Mouse (Mus musculus): Measurements from ENCODE around the gene Ube2cbp. TPM values are rescaled to one million over a fixed set of nuclear protein-coding genes. Genes with fewer than 3 reads are reported as not detected.

Gene Ube2cbp
- polyA plus RNA-seq, 1 experiment from 2014 or later = 4.1 TPM

DNA sequence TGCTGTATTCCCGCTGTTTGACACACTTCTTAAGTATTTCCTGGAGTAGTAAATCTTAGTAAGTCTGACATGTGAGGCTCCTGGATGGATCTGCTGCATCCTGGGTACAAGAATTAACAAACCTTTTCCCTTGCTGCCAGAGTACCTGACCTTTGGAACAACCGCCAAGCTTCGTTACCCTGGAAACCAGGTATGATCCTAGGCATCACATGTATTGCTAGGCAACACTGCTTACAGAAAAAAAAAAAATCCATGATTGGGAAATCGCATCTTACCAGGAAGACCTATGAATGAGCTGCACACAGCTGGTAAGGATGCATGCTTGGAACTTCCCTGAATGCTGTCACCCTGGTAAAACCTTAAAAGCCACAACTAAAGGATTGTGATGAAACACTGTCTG lies 22.5 kb downstream of the Ube2cbp start:
- 77% methylated on average over 4 of the region's 4 CpGs for WGBS
- Histone ChIP-seq H3K4me2 (ENCODE audit: low read depth, low read length) (no peak overlapping the region), H3K9ac (ENCODE audit: low read length) (no peak overlapping the region), H3K4me1 (ENCODE audit: control insufficient read depth, insufficient read depth, low read length) (0 out of 2 replicates have a peak, but pooled peaks cover 4% of the 10 kb centered on the region), H3K27ac (ENCODE audit: low read length) (no peak overlapping the region), H3K36me3 (ENCODE audit: control insufficient read depth, insufficient read depth) (no peaks in the 10 kb centered on the region), H3K27me3 (ENCODE audit: control insufficient read depth, insufficient read depth, low read length) (no peaks in the 10 kb centered on the region), H3K4me3 (ENCODE audit: low read length) (no peak overlapping the region), H3K9me3 (replicated peaks; ENCODE audit: control insufficient read depth, low read length) (no peaks in the 10 kb centered on the region)
- no peak for ATAC-seq (replicated peaks; ENCODE audit: extremely low read depth, insufficient read depth, low FRiP score)

DNA sequence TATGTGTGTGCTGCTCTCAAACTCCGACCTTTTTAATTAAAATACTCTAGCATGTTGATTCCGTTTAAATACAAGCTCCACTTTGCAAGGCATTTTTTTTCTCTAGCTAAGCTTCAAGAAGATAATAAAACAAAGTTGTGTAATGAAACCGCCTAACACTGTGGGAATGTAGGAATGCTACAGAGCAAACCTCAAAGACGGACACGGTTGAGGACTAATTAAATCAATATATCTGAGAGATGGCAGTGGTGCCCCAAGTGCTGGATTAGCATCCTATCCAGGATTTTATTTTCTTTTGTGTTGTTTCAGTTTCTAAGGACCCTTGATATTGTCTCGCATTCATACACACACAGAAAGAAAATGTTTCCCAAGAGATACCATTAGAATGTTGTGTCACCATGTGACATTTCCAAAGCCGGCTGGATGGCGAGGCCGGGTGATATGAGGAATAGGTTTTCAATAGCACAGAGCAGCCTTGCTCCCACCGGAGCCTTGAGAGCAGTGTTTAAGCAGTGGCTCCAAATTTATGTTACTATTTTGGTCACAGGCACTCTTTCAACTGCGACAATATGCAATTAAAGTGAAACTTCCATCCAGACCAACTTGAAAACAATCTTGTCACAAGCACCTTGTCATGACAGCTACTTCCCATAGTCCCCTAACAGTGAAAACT lies 26.3 kb downstream of the Ube2cbp start:
- Histone ChIP-seq H3K9me3 (replicated peaks; ENCODE audit: control insufficient read depth, low read length) (no peaks in the 10 kb centered on the region), H3K36me3 (ENCODE audit: control insufficient read depth, insufficient read depth) (no peaks in the 10 kb centered on the region), H3K27ac (ENCODE audit: low read length) (peak overlapping the region; percentile 49), H3K4me1 (ENCODE audit: control insufficient read depth, insufficient read depth, low read length) (0 out of 2 replicates have a peak, but pooled peaks cover 4% of the 10 kb centered on the region), H3K4me3 (ENCODE audit: low read length) (peak overlapping the region; percentile 4; the same call in 1 of the 2 replicates), H3K4me2 (ENCODE audit: low read depth, low read length) (peak overlapping the region; percentile 53), H3K27me3 (ENCODE audit: control insufficient read depth, insufficient read depth, low read length) (no peaks in the 10 kb centered on the region), H3K9ac (ENCODE audit: low read length) (no peak overlapping the region)
- ATAC-seq (replicated peaks; ENCODE audit: extremely low read depth, insufficient read depth, low FRiP score) = peak; percentile 67; the same call in 1 of the 2 replicates
- 45% methylated on average over 11 of the region's 11 CpGs for WGBS

DNA sequence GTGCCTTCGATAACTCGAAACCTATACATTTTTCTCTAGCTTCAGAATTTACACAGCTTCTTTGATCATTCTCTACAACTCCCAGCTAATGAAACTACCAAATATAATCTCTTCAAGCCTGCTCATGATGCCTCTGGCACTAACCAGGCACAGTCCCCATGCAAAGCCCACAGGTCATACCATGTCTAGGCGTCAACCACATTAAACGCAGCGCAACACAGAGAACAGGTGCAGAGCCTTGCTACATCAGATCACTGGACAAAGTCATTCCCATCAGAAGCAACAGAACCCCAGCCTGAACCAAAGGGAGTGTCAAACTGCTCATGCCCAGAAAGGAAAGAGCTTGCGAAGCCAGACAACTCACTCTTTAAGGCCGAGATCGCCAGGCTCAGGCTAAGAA lies 28.1 kb downstream of the Ube2cbp start:
- no peak overlapping the region for H3K4me2 ChIP-seq (ENCODE audit: low read depth, low read length)
- H3K4me3 ChIP-seq (ENCODE audit: low read length) = no peak overlapping the region
- 0 out of 2 replicates have a peak, but pooled peaks cover 4% of the 10 kb centered on the region for H3K4me1 ChIP-seq (ENCODE audit: control insufficient read depth, insufficient read depth, low read length)
- H3K36me3 ChIP-seq (ENCODE audit: control insufficient read depth, insufficient read depth) = no peaks in the 10 kb centered on the region
- H3K27me3 ChIP-seq (ENCODE audit: control insufficient read depth, insufficient read depth, low read length) = no peaks in the 10 kb centered on the region
- no peaks in the 10 kb centered on the region for H3K9me3 ChIP-seq (replicated peaks; ENCODE audit: control insufficient read depth, low read length)
- no peak for ATAC-seq (replicated peaks; ENCODE audit: extremely low read depth, insufficient read depth, low FRiP score)
- H3K27ac ChIP-seq (ENCODE audit: low read length) = no peak overlapping the region
- H3K9ac ChIP-seq (ENCODE audit: low read length) = no peak overlapping the region
- WGBS = 94% methylated on average over 8 of the region's 8 CpGs

DNA sequence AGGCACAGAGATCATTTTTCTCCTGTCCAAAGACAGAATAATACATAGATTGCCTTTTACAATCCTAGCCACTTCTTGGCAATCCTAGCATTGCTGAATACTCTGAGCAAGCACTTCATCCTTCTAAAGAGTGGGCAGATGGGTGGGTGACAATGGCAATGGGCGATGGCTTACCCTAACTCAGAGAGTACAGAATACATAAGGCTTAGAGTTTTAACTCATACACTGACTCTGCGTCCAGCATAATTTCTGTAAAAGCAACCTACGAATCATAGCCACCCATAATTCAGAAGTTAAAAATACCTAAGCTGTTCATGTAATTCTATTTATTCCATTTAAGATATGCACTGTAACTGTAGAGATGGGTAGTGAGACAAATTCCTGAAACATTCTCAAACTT lies 29.2 kb downstream of the Ube2cbp start:
- WGBS = 89% methylated on average over 3 of the region's 3 CpGs
- Histone ChIP-seq H3K9me3 (replicated peaks; ENCODE audit: control insufficient read depth, low read length) (no peaks in the 10 kb centered on the region), H3K4me2 (ENCODE audit: low read depth, low read length) (no peak overlapping the region), H3K4me3 (ENCODE audit: low read length) (no peak overlapping the region), H3K36me3 (ENCODE audit: control insufficient read depth, insufficient read depth) (no peaks in the 10 kb centered on the region), H3K9ac (ENCODE audit: low read length) (no peak overlapping the region), H3K27ac (ENCODE audit: low read length) (no peak overlapping the region), H3K27me3 (ENCODE audit: control insufficient read depth, insufficient read depth, low read length) (no peaks in the 10 kb centered on the region), H3K4me1 (ENCODE audit: control insufficient read depth, insufficient read depth, low read length) (0 out of 2 replicates have a peak, but pooled peaks cover 4% of the 10 kb centered on the region)
- no peak for ATAC-seq (replicated peaks; ENCODE audit: extremely low read depth, insufficient read depth, low FRiP score)

DNA sequence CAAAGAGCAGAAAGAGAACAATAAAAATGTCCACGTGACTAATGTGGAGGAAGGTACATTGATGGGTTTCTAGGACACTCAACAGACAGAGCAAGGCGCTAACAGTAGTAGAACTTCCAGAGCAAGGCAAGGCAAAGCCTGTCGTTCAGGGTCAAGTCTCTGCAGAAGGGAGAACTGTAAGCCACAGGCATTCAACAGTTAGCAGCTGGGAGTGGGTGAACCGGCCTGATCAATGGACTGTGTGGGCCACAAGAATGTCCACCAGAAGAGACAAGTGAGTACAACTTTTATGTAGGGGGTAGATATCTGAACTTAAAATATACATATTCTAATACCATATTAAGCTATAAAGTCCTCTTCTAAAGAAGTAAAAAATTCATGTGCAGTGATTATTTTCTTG lies 41.4 kb downstream of the Ube2cbp start:
- H3K36me3 ChIP-seq (ENCODE audit: control insufficient read depth, insufficient read depth) = no peaks in the 10 kb centered on the region
- no peaks in the 10 kb centered on the region for H3K4me1 ChIP-seq (ENCODE audit: control insufficient read depth, insufficient read depth, low read length)
- H3K4me3 ChIP-seq (ENCODE audit: low read length) = no peak overlapping the region
- 76% methylated on average over 4 of the region's 4 CpGs for WGBS
- no peaks in the 10 kb centered on the region for H3K9me3 ChIP-seq (replicated peaks; ENCODE audit: control insufficient read depth, low read length)
- H3K27ac ChIP-seq (ENCODE audit: low read length) = no peak overlapping the region
- H3K27me3 ChIP-seq (ENCODE audit: control insufficient read depth, insufficient read depth, low read length) = no peaks in the 10 kb centered on the region
- ATAC-seq (replicated peaks; ENCODE audit: extremely low read depth, insufficient read depth, low FRiP score) = no peak
- no peak overlapping the region for H3K4me2 ChIP-seq (ENCODE audit: low read depth, low read length)
- no peak overlapping the region for H3K9ac ChIP-seq (ENCODE audit: low read length)

DNA sequence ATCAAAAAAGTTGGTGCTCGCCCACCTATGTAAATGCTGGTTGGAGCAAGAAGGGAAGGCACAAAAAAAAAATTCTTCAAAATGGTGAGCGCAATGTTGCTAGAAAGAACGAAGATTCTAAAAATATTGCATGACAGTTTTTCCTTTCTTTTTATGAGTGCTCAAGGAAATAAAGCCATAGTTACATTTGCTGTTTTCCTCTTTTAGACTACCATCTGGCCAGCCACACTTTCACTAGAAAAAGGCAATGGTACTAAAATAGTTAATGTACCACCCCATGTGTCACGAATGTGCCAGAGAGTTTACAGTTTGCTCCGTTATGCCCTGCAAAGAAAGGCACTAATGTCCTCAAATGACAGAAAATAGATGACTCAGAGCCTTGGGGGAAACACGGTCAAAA lies 45.4 kb downstream of the Ube2cbp start:
- H3K4me2 ChIP-seq (ENCODE audit: low read depth, low read length) = no peak overlapping the region
- no peak overlapping the region for H3K27ac ChIP-seq (ENCODE audit: low read length)
- H3K4me3 ChIP-seq (ENCODE audit: low read length) = no peak overlapping the region
- WGBS = 85% methylated on average over 6 of the region's 6 CpGs
- no peaks in the 10 kb centered on the region for H3K4me1 ChIP-seq (ENCODE audit: control insufficient read depth, insufficient read depth, low read length)
- H3K27me3 ChIP-seq (ENCODE audit: control insufficient read depth, insufficient read depth, low read length) = no peaks in the 10 kb centered on the region
- no peaks in the 10 kb centered on the region for H3K36me3 ChIP-seq (ENCODE audit: control insufficient read depth, insufficient read depth)
- ATAC-seq (replicated peaks; ENCODE audit: extremely low read depth, insufficient read depth, low FRiP score) = no peak
- H3K9me3 ChIP-seq (replicated peaks; ENCODE audit: control insufficient read depth, low read length) = no peaks in the 10 kb centered on the region
- H3K9ac ChIP-seq (ENCODE audit: low read length) = no peak overlapping the region

DNA sequence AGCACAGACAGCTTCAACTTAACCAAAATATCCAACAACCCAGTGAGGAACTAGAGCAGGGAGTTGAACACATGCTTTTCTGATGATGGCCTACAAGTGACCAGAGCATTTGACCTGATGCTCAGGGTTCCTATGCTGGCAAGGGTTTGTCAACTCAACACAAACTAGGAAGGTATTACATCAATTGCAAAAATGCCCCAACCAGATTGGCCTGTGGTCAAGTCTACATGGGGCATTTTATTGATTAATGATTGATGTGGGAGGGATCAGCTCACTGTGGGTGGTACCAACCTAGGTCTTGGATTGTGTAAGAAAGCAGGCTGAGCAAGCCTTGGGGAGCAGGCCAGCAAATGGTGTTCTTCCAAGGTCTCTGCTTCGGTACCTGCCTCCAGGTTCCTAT lies 46.8 kb downstream of the Ube2cbp start:
- H3K4me2 ChIP-seq (ENCODE audit: low read depth, low read length) = no peak overlapping the region
- H3K4me3 ChIP-seq (ENCODE audit: low read length) = no peak overlapping the region
- H3K27ac ChIP-seq (ENCODE audit: low read length) = no peak overlapping the region
- 86% methylated on average over 1 of the region's 1 CpGs for WGBS
- H3K4me1 ChIP-seq (ENCODE audit: control insufficient read depth, insufficient read depth, low read length) = no peaks in the 10 kb centered on the region
- H3K9ac ChIP-seq (ENCODE audit: low read length) = no peak overlapping the region
- H3K27me3 ChIP-seq (ENCODE audit: control insufficient read depth, insufficient read depth, low read length) = no peaks in the 10 kb centered on the region
- no peaks in the 10 kb centered on the region for H3K36me3 ChIP-seq (ENCODE audit: control insufficient read depth, insufficient read depth)
- H3K9me3 ChIP-seq (replicated peaks; ENCODE audit: control insufficient read depth, low read length) = peaks cover 2% of the 10 kb centered on the region; the same call in 1 of the 2 replicates
- ATAC-seq (replicated peaks; ENCODE audit: extremely low read depth, insufficient read depth, low FRiP score) = no peak

DNA sequence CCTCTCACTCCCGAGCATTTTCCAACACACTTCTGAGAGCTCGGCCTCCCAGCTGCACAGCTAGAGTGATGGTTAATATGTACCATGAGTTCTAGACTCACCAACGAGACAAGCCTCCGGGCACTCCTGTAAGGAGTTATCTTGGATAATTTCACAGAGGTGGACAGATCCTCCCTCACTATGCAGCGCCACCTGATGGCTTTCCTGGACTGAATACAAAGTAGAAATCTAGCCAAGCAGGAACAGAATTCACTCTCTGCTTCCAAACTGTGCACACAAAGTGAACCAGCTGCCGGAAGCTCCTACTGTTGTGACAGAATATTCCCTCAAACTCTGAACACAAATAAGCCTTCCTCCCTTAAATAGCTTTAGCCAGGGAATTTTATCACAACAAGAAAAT lies 69.0 kb downstream of the Ube2cbp start:
- H3K27ac ChIP-seq (ENCODE audit: low read length) = no peak overlapping the region
- no peak overlapping the region for H3K4me3 ChIP-seq (ENCODE audit: low read length)
- ATAC-seq (replicated peaks; ENCODE audit: extremely low read depth, insufficient read depth, low FRiP score) = no peak
- 57% methylated on average over 6 of the region's 6 CpGs for WGBS
- no peaks in the 10 kb centered on the region; the same call in 1 of the 2 replicates for H3K9me3 ChIP-seq (replicated peaks; ENCODE audit: control insufficient read depth, low read length)
- H3K4me1 ChIP-seq (ENCODE audit: control insufficient read depth, insufficient read depth, low read length) = peaks cover 8% of the 10 kb centered on the region
- no peak overlapping the region for H3K4me2 ChIP-seq (ENCODE audit: low read depth, low read length)
- no peaks in the 10 kb centered on the region for H3K27me3 ChIP-seq (ENCODE audit: control insufficient read depth, insufficient read depth, low read length)
- no peaks in the 10 kb centered on the region for H3K36me3 ChIP-seq (ENCODE audit: control insufficient read depth, insufficient read depth)
- no peak overlapping the region for H3K9ac ChIP-seq (ENCODE audit: low read length)

DNA sequence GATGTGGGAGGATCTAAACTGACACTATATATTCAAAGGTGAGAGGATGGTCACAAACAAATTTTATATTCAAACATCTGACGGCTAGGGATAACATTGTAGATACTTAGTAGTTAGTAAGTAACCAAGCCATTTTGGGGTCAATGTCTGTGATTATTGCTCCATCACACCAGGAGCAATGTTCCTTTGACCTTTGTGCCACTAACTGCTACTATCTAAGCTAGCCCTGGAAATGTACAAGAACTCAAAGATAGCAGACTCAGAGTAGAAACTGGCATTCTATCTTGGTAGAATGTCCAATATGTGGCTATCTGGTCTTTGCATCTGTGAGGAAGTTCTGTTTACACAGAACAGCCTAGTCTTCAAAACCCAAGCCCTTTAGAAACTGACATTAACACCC lies 69.7 kb downstream of the Ube2cbp start:
- peaks cover 8% of the 10 kb centered on the region for H3K4me1 ChIP-seq (ENCODE audit: control insufficient read depth, insufficient read depth, low read length)
- no peak overlapping the region for H3K27ac ChIP-seq (ENCODE audit: low read length)
- no peak overlapping the region for H3K4me3 ChIP-seq (ENCODE audit: low read length)
- 86% methylated on average over 1 of the region's 1 CpGs for WGBS
- H3K36me3 ChIP-seq (ENCODE audit: control insufficient read depth, insufficient read depth) = no peaks in the 10 kb centered on the region
- no peak overlapping the region for H3K4me2 ChIP-seq (ENCODE audit: low read depth, low read length)
- no peak for ATAC-seq (replicated peaks; ENCODE audit: extremely low read depth, insufficient read depth, low FRiP score)
- no peaks in the 10 kb centered on the region for H3K27me3 ChIP-seq (ENCODE audit: control insufficient read depth, insufficient read depth, low read length)
- no peaks in the 10 kb centered on the region; the same call in 1 of the 2 replicates for H3K9me3 ChIP-seq (replicated peaks; ENCODE audit: control insufficient read depth, low read length)
- no peak overlapping the region for H3K9ac ChIP-seq (ENCODE audit: low read length)

Data from heart, embryonic 16.5 days (tissue).